Mouse (Mus musculus) limb, embryonic 14.5 days (tissue): ENCODE data around the gene Srgap2. TPM values are rescaled to one million over a fixed set of nuclear protein-coding genes. Genes with fewer than 3 reads are reported as not detected.

Experiments
- ATAC-seq: fragments of 200-750 bp; cut with Nextera tagmentation; 2 replicates; pipeline ENCODE4 v1.8.0; 2017; ENCODE audit warnings: low read depth, moderate number of reproducible peaks, moderate TSS enrichment; ENCODE audit not compliant: low FRiP score
- DNase-seq: peaks from one replicate; pipeline ENCODE4 v3.0.0-alpha.2; 2015; ENCODE audit warnings: low spot score
- H3K27ac ChIP-seq: fragments of 300-500 bp; sonication (generic); replicated peaks from 2 replicates; pipeline ENCODE4 v1.5.1; 2014; ENCODE audit warnings: low read depth, mild to moderate bottlenecking, low read length, moderate library complexity, mixed read lengths
- H3K27me3 ChIP-seq: fragments of 300-500 bp; sonication (generic); 2 replicates; pipeline ENCODE4 v1.6.1; 2014; ENCODE audit warnings: low read length, mixed read lengths; ENCODE audit not compliant: control insufficient read depth, insufficient read depth
- H3K36me3 ChIP-seq: fragments of 300-500 bp; sonication (generic); 2 replicates; pipeline ENCODE4 v1.6.1; 2014; ENCODE audit warnings: mild to moderate bottlenecking, low read length, moderate library complexity, mixed read lengths; ENCODE audit not compliant: control insufficient read depth, insufficient read depth
- H3K4me1 ChIP-seq: fragments of 300-500 bp; sonication (generic); 2 replicates; pipeline ENCODE4 v1.6.1; 2014; ENCODE audit warnings: antibody characterized with exemption, low read length, mixed read lengths; ENCODE audit not compliant: control insufficient read depth, insufficient read depth
- H3K4me2 ChIP-seq: fragments of 300-500 bp; sonication (generic); replicated peaks from 2 replicates; pipeline ENCODE4 v1.6.1; 2014; ENCODE audit warnings: low read depth, mild to moderate bottlenecking, low read length, moderate library complexity; ENCODE audit not compliant: severe bottlenecking
- H3K4me3 ChIP-seq: fragments of 300-500 bp; sonication (generic); replicated peaks from 2 replicates; pipeline ENCODE4 v1.5.1; 2014; ENCODE audit warnings: low read length
- H3K9ac ChIP-seq: fragments of 300-500 bp; sonication (generic); 2 replicates; pipeline ENCODE4 v1.6.1; 2014; ENCODE audit warnings: mild to moderate bottlenecking, low read depth, low read length, moderate library complexity; ENCODE audit not compliant: severe bottlenecking
- H3K9me3 ChIP-seq: fragments of 300-500 bp; sonication (generic); 2 replicates; pipeline ENCODE4 v1.6.1; 2016; ENCODE audit warnings: low read length; ENCODE audit not compliant: control insufficient read depth
- POLR2A ChIP-seq: fragments of 200-500 bp; IDR thresholded peaks from 2 replicates; pipeline ENCODE4 v1.8.0; 2012; ENCODE audit warnings: inconsistent platforms, mild to moderate bottlenecking, moderate library complexity, borderline replicate concordance; ENCODE audit not compliant: insufficient read depth, insufficient read length; ENCODE audit errors: extremely low read depth
- WGBS: fragments of 180-500 bp; shearing (Covaris S2); extraction: QIAGEN DNeasy Blood & Tissue Kit; methylation state at CpG from one replicate; pipeline ENCODE4 v1.1.7; 2014; 5-methylcytosine and 5-hydroxymethylcytosine counted together
- polyA plus RNA-seq, 2 experiments: library from polyadenylated mRNA; depleted of rRNA in 1 of 2; stranded (reverse) in 1 of 2; unstranded in 1 of 2; fragments of >200 nt; fragmentation: Nextera tagmentation in 1 of 2; extraction: Ambion mirVana in 1 of 2; gene quantifications; 2 replicates each; pipeline versions ENCODE4 v1.2.1 to v1.2.3; 2012 to 2014

The Srgap2 gene
- polyA plus RNA-seq, 2 experiments = 20.5 to 38.9 TPM

DNA sequence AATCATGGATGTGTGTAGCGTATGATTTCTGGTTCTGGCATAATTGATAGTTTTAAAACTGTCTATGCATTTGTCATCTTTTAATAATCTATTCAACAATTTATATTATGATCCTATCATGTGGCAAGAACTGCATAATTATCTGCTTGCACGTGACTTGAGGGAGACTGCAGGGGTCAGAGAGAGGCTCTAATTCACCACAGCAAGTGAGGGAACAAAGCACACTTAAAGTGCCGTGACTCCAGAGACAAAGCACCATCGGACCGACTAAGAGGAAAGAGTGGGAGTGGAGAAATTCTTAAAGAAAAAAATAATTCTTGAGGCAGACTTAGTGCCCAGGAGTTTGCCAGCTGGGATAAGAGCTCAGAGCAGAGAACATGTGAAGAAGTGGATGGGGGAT, 13.6 kb upstream of the Srgap2 start:
- H3K4me1 ChIP-seq = peaks cover 12% of the 10 kb centered on the region
- no peak for TF ChIP-seq POLR2A
- H3K27ac ChIP-seq = no peak overlapping the region
- ATAC-seq (no peak), DNase-seq (no peak)
- no peak overlapping the region; the same call in 1 of the 2 replicates for H3K4me2 ChIP-seq
- H3K9me3 ChIP-seq = no peaks in the 10 kb centered on the region
- peaks cover 2% of the 10 kb centered on the region; the same call in 1 of the 2 replicates for H3K36me3 ChIP-seq
- H3K27me3 ChIP-seq = no peaks in the 10 kb centered on the region
- no peak overlapping the region for H3K9ac ChIP-seq
- WGBS = 65% methylated on average over 5 of the region's 5 CpGs
- no peak overlapping the region for H3K4me3 ChIP-seq

DNA sequence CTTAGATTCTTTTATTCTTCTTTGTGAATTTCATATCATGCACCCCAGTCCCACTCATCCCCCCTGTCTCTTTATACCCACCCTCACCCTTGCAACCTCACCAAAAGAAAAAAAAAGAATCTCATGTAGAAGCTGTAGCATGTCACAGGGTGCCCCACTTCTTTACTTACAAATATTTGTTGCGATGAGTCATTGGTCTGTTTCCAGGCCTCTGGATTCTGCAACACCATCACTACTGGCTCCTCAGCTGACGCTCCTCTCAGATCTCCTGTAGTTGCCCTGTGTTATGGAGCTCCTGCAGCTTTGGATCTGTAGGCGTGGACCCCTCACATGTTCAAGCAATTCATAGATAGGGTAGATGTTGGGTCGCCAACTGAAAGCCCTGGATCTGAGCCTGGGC, 12.6 kb upstream of the Srgap2 start:
- 90% methylated on average over 4 of the region's 4 CpGs for WGBS
- no peak overlapping the region for H3K4me3 ChIP-seq
- no peak overlapping the region for H3K9ac ChIP-seq
- H3K9me3 ChIP-seq = no peaks in the 10 kb centered on the region
- TF ChIP-seq POLR2A = no peak
- ATAC-seq (no peak), DNase-seq (no peak)
- peaks cover 12% of the 10 kb centered on the region for H3K4me1 ChIP-seq
- no peak overlapping the region for H3K27ac ChIP-seq
- peaks cover 2% of the 10 kb centered on the region; the same call in 1 of the 2 replicates for H3K36me3 ChIP-seq
- H3K4me2 ChIP-seq = no peak overlapping the region
- no peaks in the 10 kb centered on the region for H3K27me3 ChIP-seq

- Histone ChIP-seq H3K4me1 (peaks cover 26% of the 10 kb centered on the region), H3K27me3 (no peaks in the 10 kb centered on the region), H3K4me2 (peak overlapping the region; percentile 97), H3K4me3 (peak overlapping the region; percentile 72), H3K9me3 (no peaks in the 10 kb centered on the region), H3K36me3 (no peaks in the 10 kb centered on the region), H3K27ac (peak overlapping the region; percentile 80; the same call in 1 of the 2 replicates), H3K9ac (peak overlapping the region; percentile 61)
- DNase-seq = no peak
- 1% methylated on average over 9 of the region's 9 CpGs for WGBS
- no peak for ATAC-seq
- no peak for TF ChIP-seq POLR2A
Measured at GRCm38 (mm10) chr1:131528561-131529166, 1.5 kb upstream of the Srgap2 start.

DNA sequence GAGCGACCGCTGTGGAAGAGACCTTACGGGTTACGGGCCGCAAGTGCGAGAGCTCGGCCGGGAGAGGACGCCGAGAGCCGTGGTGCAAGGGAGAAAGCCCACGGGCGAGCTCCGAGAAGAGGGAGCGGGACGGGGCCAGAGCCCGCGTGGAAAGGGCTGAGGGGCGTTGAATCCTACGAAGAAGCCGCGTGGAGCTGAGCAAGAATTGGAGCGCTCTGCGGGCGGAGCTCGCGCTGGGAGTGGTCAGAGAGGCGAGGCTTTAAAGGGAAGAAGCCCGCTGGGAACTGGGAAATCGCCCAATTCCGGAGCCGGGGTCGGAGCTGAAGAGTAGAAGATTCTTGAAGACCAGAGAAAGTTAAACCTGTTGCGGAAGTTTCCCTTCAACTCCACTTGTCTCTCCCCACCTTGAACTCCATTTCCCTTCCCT, 942 bp upstream of the Srgap2 start:
- Histone ChIP-seq H3K9ac (peak overlapping the region; percentile 61), H3K9me3 (no peaks in the 10 kb centered on the region), H3K4me1 (peaks cover 32% of the 10 kb centered on the region), H3K36me3 (no peaks in the 10 kb centered on the region), H3K4me3 (peak overlapping the region; percentile 72), H3K27ac (peak overlapping the region; percentile 80), H3K27me3 (no peaks in the 10 kb centered on the region), H3K4me2 (peak overlapping the region; percentile 97)
- no peak for TF ChIP-seq POLR2A
- WGBS = 0% methylated on average over 34 of the region's 34 CpGs
- ATAC-seq (no peak), DNase-seq (peak; percentile 68)

GRCm38 (mm10) chr1:131526371-131527270, 531 bp downstream of the Srgap2 start:
- TF ChIP-seq POLR2A = 0 out of 2 replicates have a peak, but pooled peaks have one; percentile 33
- Histone ChIP-seq H3K4me3 (peak overlapping the region; percentile 84), H3K9me3 (no peaks in the 10 kb centered on the region), H3K27ac (peak overlapping the region; percentile 93), H3K36me3 (no peaks in the 10 kb centered on the region), H3K4me2 (peak overlapping the region; percentile 94), H3K9ac (peak overlapping the region; percentile 80), H3K27me3 (no peaks in the 10 kb centered on the region), H3K4me1 (peaks cover 43% of the 10 kb centered on the region)
- peak; percentile 23 for ATAC-seq
- WGBS = under 1% methylated on average over 57 of the region's 81 CpGs
- peak; percentile 44 for DNase-seq
